Mouse (Mus musculus): Measurements from ENCODE around the gene Srebf1. TPM values are rescaled to one million over a fixed set of nuclear protein-coding genes. Genes with fewer than 3 reads are reported as not detected.
A peak's percentile ranks its signal among the peaks of the same experiment; 100 is the strongest.

The Srebf1 gene
- polyA plus RNA-seq, 1 experiment from 2014 or later, result 70.9 TPM

DNA sequence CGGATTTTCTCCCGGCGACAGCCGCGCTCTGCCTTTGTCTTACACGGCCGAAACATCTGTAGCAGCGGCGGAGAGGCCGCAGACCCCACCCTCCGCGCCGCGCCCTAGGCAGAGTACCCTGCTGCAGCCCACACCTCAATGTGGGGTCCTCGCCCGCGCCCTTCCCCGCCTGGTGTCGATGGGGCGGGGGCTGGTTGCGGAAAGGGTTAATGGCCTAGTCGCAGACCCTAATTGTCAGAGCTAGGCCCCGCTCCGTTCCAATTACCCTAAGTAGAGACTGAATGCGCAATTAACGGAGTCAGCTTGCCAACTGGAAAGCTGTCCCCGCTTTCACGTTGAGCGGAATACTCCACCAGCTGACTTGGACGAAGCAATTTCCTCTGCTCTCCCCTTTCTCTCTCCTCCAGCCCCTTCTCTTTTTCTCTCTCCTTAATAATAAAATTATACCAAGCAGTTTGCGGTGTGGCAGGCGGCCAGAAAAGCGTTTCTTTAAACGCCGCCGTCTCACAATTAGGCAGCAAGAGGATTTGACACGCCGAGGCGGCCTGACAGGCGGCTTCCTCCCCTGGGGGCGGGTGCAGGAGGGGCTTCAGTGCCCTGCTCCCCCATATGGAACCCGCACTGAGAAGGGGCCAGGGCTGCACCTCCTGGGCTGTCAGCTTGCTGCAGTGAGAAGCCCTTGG is 45.3 kb downstream of the Srebf1 start:
- peak overlapping the region; percentile 59; the same call in 1 of the 2 replicates for H3K9ac ChIP-seq (replicated peaks; ENCODE audit: low read depth, low read length)
- peak overlapping the region; percentile 60 for H3K4me3 ChIP-seq (ENCODE audit: low read depth, low read length)
- 1% methylated on average over 42 of the region's 42 CpGs for WGBS
- H3K4me1 ChIP-seq (ENCODE audit: control insufficient read depth, insufficient read depth, low read length), result peaks cover 63% of the 10 kb centered on the region
- H3K27ac ChIP-seq (ENCODE audit: low read length), result peak overlapping the region; percentile 90
- no peak for ATAC-seq (ENCODE audit: insufficient number of reproducible peaks, insufficient read depth, low FRiP score, low read depth)
- H3K9me3 ChIP-seq (ENCODE audit: control insufficient read depth, low read depth, low read length), result no peaks in the 10 kb centered on the region
- no peaks in the 10 kb centered on the region for H3K36me3 ChIP-seq (ENCODE audit: control insufficient read depth, insufficient read depth, low read length)
- no peaks in the 10 kb centered on the region for H3K27me3 ChIP-seq (ENCODE audit: control insufficient read depth, insufficient read depth, low read length)
- peak overlapping the region; percentile 98 for H3K4me2 ChIP-seq (replicated peaks; ENCODE audit: low read depth, low read length)

- Histone ChIP-seq H3K27me3 (ENCODE audit: control insufficient read depth, insufficient read depth, low read length) (no peaks in the 10 kb centered on the region), H3K4me2 (replicated peaks; ENCODE audit: low read depth, low read length) (peak overlapping the region; percentile 98), H3K36me3 (ENCODE audit: control insufficient read depth, insufficient read depth, low read length) (no peaks in the 10 kb centered on the region), H3K9me3 (ENCODE audit: control insufficient read depth, low read depth, low read length) (no peaks in the 10 kb centered on the region), H3K9ac (replicated peaks; ENCODE audit: low read depth, low read length) (peak overlapping the region; percentile 59), H3K4me3 (ENCODE audit: low read depth, low read length) (peak overlapping the region; percentile 60), H3K4me1 (ENCODE audit: control insufficient read depth, insufficient read depth, low read length) (peaks cover 60% of the 10 kb centered on the region), H3K27ac (ENCODE audit: low read length) (peak overlapping the region; percentile 90)
- WGBS, result under 1% methylated on average over 66 of the region's 71 CpGs
- peak; percentile 39 for ATAC-seq (ENCODE audit: insufficient number of reproducible peaks, insufficient read depth, low FRiP score, low read depth)
Measured at GRCm38 (mm10) chr11:60176182-60176974, 46.0 kb downstream of the Srebf1 start.

GRCm38 (mm10) chr11:60175371-60176181 is 46.8 kb downstream of the Srebf1 start:
- Histone ChIP-seq H3K27me3 (ENCODE audit: control insufficient read depth, insufficient read depth, low read length) (no peaks in the 10 kb centered on the region), H3K4me2 (replicated peaks; ENCODE audit: low read depth, low read length) (peak overlapping the region; percentile 98), H3K9ac (replicated peaks; ENCODE audit: low read depth, low read length) (peak overlapping the region; percentile 59), H3K9me3 (ENCODE audit: control insufficient read depth, low read depth, low read length) (no peaks in the 10 kb centered on the region), H3K4me1 (ENCODE audit: control insufficient read depth, insufficient read depth, low read length) (peaks cover 56% of the 10 kb centered on the region), H3K36me3 (ENCODE audit: control insufficient read depth, insufficient read depth, low read length) (no peaks in the 10 kb centered on the region), H3K27ac (ENCODE audit: low read length) (peak overlapping the region; percentile 90), H3K4me3 (ENCODE audit: low read depth, low read length) (peak overlapping the region; percentile 60)
- WGBS, result under 1% methylated on average over 60 of the region's 66 CpGs
- peak; percentile 35 for ATAC-seq (ENCODE audit: insufficient number of reproducible peaks, insufficient read depth, low FRiP score, low read depth)

GRCm38 (mm10) chr11:60173606-60174184 is 48.7 kb downstream of the Srebf1 start:
- H3K4me3 ChIP-seq (ENCODE audit: low read depth, low read length), result no peak overlapping the region
- ATAC-seq (ENCODE audit: insufficient number of reproducible peaks, insufficient read depth, low FRiP score, low read depth), result no peak
- H3K27me3 ChIP-seq (ENCODE audit: control insufficient read depth, insufficient read depth, low read length), result no peaks in the 10 kb centered on the region
- H3K27ac ChIP-seq (ENCODE audit: low read length), result no peak overlapping the region
- H3K9me3 ChIP-seq (ENCODE audit: control insufficient read depth, low read depth, low read length), result no peaks in the 10 kb centered on the region
- peaks cover 5% of the 10 kb centered on the region; the same call in 1 of the 2 replicates for H3K36me3 ChIP-seq (ENCODE audit: control insufficient read depth, insufficient read depth, low read length)
- H3K4me1 ChIP-seq (ENCODE audit: control insufficient read depth, insufficient read depth, low read length), result peaks cover 53% of the 10 kb centered on the region
- H3K4me2 ChIP-seq (replicated peaks; ENCODE audit: low read depth, low read length), result no peak overlapping the region
- H3K9ac ChIP-seq (replicated peaks; ENCODE audit: low read depth, low read length), result no peak overlapping the region
- 73% methylated on average over 10 of the region's 10 CpGs for WGBS

DNA sequence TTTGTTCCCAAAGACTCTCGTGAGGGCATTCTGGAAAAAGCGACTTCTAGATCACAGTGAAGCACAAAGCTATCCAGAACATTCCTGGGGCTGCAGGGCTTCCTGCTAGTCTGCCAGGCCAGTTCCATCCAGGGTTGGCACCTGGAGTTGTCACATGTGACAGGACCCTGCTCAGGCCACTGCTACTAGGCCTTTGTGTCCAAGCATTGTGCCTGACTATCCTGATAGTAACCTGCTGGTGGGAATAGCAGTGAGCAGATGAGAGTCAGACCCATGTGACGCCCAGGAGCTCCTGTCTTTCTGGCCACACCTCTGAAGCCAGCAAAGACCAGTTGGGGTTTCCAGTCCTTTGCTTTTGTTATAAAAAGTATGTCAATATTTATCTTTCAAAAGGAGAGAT is 50.3 kb downstream of the Srebf1 start:
- H3K9me3 ChIP-seq (ENCODE audit: control insufficient read depth, low read depth, low read length), result no peaks in the 10 kb centered on the region
- ATAC-seq (ENCODE audit: insufficient number of reproducible peaks, insufficient read depth, low FRiP score, low read depth), result no peak
- H3K4me3 ChIP-seq (ENCODE audit: low read depth, low read length), result no peak overlapping the region
- WGBS, result 72% methylated on average over 3 of the region's 3 CpGs
- H3K27ac ChIP-seq (ENCODE audit: low read length), result peak overlapping the region; percentile 40
- H3K4me2 ChIP-seq (replicated peaks; ENCODE audit: low read depth, low read length), result no peak overlapping the region
- H3K36me3 ChIP-seq (ENCODE audit: control insufficient read depth, insufficient read depth, low read length), result peaks cover 5% of the 10 kb centered on the region; the same call in 1 of the 2 replicates
- no peak overlapping the region for H3K9ac ChIP-seq (replicated peaks; ENCODE audit: low read depth, low read length)
- no peaks in the 10 kb centered on the region for H3K27me3 ChIP-seq (ENCODE audit: control insufficient read depth, insufficient read depth, low read length)
- peaks cover 53% of the 10 kb centered on the region for H3K4me1 ChIP-seq (ENCODE audit: control insufficient read depth, insufficient read depth, low read length)

GRCm38 (mm10) chr11:60168780-60169179 is 53.6 kb downstream of the Srebf1 start:
- no peak for ATAC-seq (ENCODE audit: insufficient number of reproducible peaks, insufficient read depth, low FRiP score, low read depth)
- peaks cover 59% of the 10 kb centered on the region for H3K4me1 ChIP-seq (ENCODE audit: control insufficient read depth, insufficient read depth, low read length)
- H3K27ac ChIP-seq (ENCODE audit: low read length), result peak overlapping the region; percentile 55; the same call in 1 of the 2 replicates
- H3K4me3 ChIP-seq (ENCODE audit: low read depth, low read length), result no peak overlapping the region
- H3K9me3 ChIP-seq (ENCODE audit: control insufficient read depth, low read depth, low read length), result no peaks in the 10 kb centered on the region
- H3K36me3 ChIP-seq (ENCODE audit: control insufficient read depth, insufficient read depth, low read length), result peaks cover 5% of the 10 kb centered on the region; the same call in 1 of the 2 replicates
- WGBS, result 17% methylated on average over 9 of the region's 9 CpGs
- no peak overlapping the region for H3K9ac ChIP-seq (replicated peaks; ENCODE audit: low read depth, low read length)
- no peaks in the 10 kb centered on the region for H3K27me3 ChIP-seq (ENCODE audit: control insufficient read depth, insufficient read depth, low read length)
- H3K4me2 ChIP-seq (replicated peaks; ENCODE audit: low read depth, low read length), result peak overlapping the region; percentile 10; the same call in 1 of the 2 replicates

GRCm38 (mm10) chr11:60165076-60165475 is 57.3 kb downstream of the Srebf1 start:
- Histone ChIP-seq H3K36me3 (ENCODE audit: control insufficient read depth, insufficient read depth, low read length) (peaks cover 10% of the 10 kb centered on the region; the same call in 1 of the 2 replicates), H3K9me3 (ENCODE audit: control insufficient read depth, low read depth, low read length) (no peaks in the 10 kb centered on the region), H3K27ac (ENCODE audit: low read length) (peak overlapping the region; percentile 44; the same call in 1 of the 2 replicates), H3K4me3 (ENCODE audit: low read depth, low read length) (no peak overlapping the region), H3K27me3 (ENCODE audit: control insufficient read depth, insufficient read depth, low read length) (no peaks in the 10 kb centered on the region), H3K4me1 (ENCODE audit: control insufficient read depth, insufficient read depth, low read length) (peaks cover 63% of the 10 kb centered on the region), H3K4me2 (replicated peaks; ENCODE audit: low read depth, low read length) (no peak overlapping the region), H3K9ac (replicated peaks; ENCODE audit: low read depth, low read length) (no peak overlapping the region)
- 25% methylated on average over 5 of the region's 5 CpGs for WGBS
- ATAC-seq (ENCODE audit: insufficient number of reproducible peaks, insufficient read depth, low FRiP score, low read depth), result no peak

Data from stomach, embryonic 14.5 days (tissue).